Mouse (Mus musculus) ES-E14 (cell line): ENCODE data around the gene Nab1.

ENCODE experiments used
- CHD2 ChIP-seq: IDR thresholded peaks from 2 replicates; pipeline ENCODE4 v1.6.1; 2014; ENCODE audit warnings: mild to moderate bottlenecking, low read depth, low read length, inconsistent platforms
- ZC3H11A ChIP-seq: IDR thresholded peaks from 2 replicates; pipeline ENCODE4 v1.6.1; 2012; ENCODE audit warnings: low read depth, mild to moderate bottlenecking, inconsistent platforms, low read length, borderline replicate concordance
- ZNF384 ChIP-seq: IDR thresholded peaks from 2 replicates; pipeline ENCODE4 v1.6.1; 2012; ENCODE audit warnings: low read depth, low read length, inconsistent platforms

DNA sequence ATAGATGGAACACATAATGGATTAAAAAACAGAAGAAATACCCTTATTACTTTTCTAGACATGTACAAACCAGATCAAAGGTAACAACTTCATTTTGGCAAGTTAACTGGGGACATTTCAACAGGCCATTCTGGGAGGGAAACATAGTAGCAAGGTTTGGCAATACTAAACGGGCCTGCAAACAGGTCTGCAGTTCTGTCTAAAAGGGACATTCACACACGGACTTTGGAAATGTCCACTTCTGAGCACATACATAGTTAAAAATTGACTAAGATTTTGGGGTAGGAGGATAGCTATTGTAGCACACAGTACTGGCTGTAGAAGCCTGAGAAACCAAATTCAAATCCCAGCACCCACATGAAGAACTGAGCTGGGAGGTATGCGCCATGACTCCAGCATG lies 34.6 kb downstream of the Nab1 start:
- TF ChIP-seq ZNF384 (no peak), ZC3H11A (no peak), CHD2 (no peak)
